Mouse (Mus musculus): ENCODE data around the gene Kbtbd4. TPM values are rescaled to one million over a fixed set of nuclear protein-coding genes. Genes with fewer than 3 reads are reported as not detected.

The Kbtbd4 gene
- polyA plus RNA-seq, 1 experiment: 16.7 TPM

- no peak for DNase-seq (ENCODE audit: low read depth)
Measured at GRCm38 (mm10) chr2:90904856-90905224, 300 bp downstream of the Kbtbd4 start.

GRCm38 (mm10) chr2:90906721-90907120, 2.2 kb downstream of the Kbtbd4 start:
- no peak for DNase-seq (ENCODE audit: low read depth)

GRCm38 (mm10) chr2:90910861-90911260, 6.3 kb downstream of the Kbtbd4 start:
- DNase-seq (ENCODE audit: low read depth): no peak

- DNase-seq (ENCODE audit: low read depth): no peak
Measured at GRCm38 (mm10) chr2:90911668-90912067, 7.1 kb downstream of the Kbtbd4 start.

GRCm38 (mm10) chr2:90913671-90914070, 9.1 kb downstream of the Kbtbd4 start:
- DNase-seq (ENCODE audit: low read depth): no peak

GRCm38 (mm10) chr2:90915516-90915915, 11.0 kb downstream of the Kbtbd4 start:
- DNase-seq (ENCODE audit: low read depth): no peak

GRCm38 (mm10) chr2:90916560-90917232, 12.2 kb downstream of the Kbtbd4 start:
- no peak for DNase-seq (ENCODE audit: low read depth)

- no peak for DNase-seq (ENCODE audit: low read depth)
Measured at GRCm38 (mm10) chr2:90917233-90917998, 12.9 kb downstream of the Kbtbd4 start.

- DNase-seq (ENCODE audit: low read depth): no peak
Measured at GRCm38 (mm10) chr2:90917999-90918698, 13.6 kb downstream of the Kbtbd4 start.

GRCm38 (mm10) chr2:90921178-90921577, 16.6 kb downstream of the Kbtbd4 start:
- DNase-seq (ENCODE audit: low read depth): no peak

GRCm38 (mm10) chr2:90922636-90923035, 18.1 kb downstream of the Kbtbd4 start:
- DNase-seq (ENCODE audit: low read depth): no peak

- no peak for DNase-seq (ENCODE audit: low read depth)
Measured at GRCm38 (mm10) chr2:90928566-90928965, 24.0 kb downstream of the Kbtbd4 start.

GRCm38 (mm10) chr2:90931829-90932228, 27.3 kb downstream of the Kbtbd4 start:
- DNase-seq (ENCODE audit: low read depth): no peak

GRCm38 (mm10) chr2:90932273-90932672, 27.7 kb downstream of the Kbtbd4 start:
- no peak for DNase-seq (ENCODE audit: low read depth)

GRCm38 (mm10) chr2:90938362-90938761, 33.8 kb downstream of the Kbtbd4 start:
- DNase-seq (ENCODE audit: low read depth): no peak

GRCm38 (mm10) chr2:90939750-90940149, 35.2 kb downstream of the Kbtbd4 start:
- DNase-seq (ENCODE audit: low read depth): no peak

GRCm38 (mm10) chr2:90940233-90941229, 36.0 kb downstream of the Kbtbd4 start, which contains the start of gene Celf1:
Gene Celf1, plus strand, starts transcription at chr2:90940382.
- no peak for DNase-seq (ENCODE audit: low read depth)

GRCm38 (mm10) chr2:90941744-90942143, 37.2 kb downstream of the Kbtbd4 start:
- no peak for DNase-seq (ENCODE audit: low read depth)

- no peak for DNase-seq (ENCODE audit: low read depth)
Measured at GRCm38 (mm10) chr2:90950149-90950548, 45.6 kb downstream of the Kbtbd4 start.

GRCm38 (mm10) chr2:90950582-90951194, 46.1 kb downstream of the Kbtbd4 start:
- no peak for DNase-seq (ENCODE audit: low read depth)

GRCm38 (mm10) chr2:90953461-90953860, 48.9 kb downstream of the Kbtbd4 start:
- no peak for DNase-seq (ENCODE audit: low read depth)
